Mouse (Mus musculus) embryonic facial prominence, embryonic 10.5 days (tissue): ENCODE results near the gene Rdh11. TPM values are rescaled to one million over a fixed set of nuclear protein-coding genes. Genes with fewer than 3 reads are reported as not detected.
A peak's percentile ranks its signal among the peaks of the same experiment; 100 is the strongest.

Experiments used
- DNase-seq: peaks from one replicate; pipeline ENCODE4 v3.0.0-alpha.2; 2017; ENCODE audit warnings: low spot score
- H3K27ac ChIP-seq: fragments of 300-500 bp; sonication (generic); replicated peaks from 2 replicates; pipeline ENCODE4 v1.5.1; 2016; ENCODE audit warnings: mild to moderate bottlenecking
- H3K27me3 ChIP-seq: fragments of 300-500 bp; sonication (generic); replicated peaks from 2 replicates; pipeline ENCODE4 v1.6.1; 2016; ENCODE audit warnings: low read depth, mild to moderate bottlenecking; ENCODE audit not compliant: poor library complexity, severe bottlenecking
- H3K36me3 ChIP-seq: fragments of 300-500 bp; sonication (generic); replicated peaks from 2 replicates; pipeline ENCODE4 v1.6.1; 2016; ENCODE audit warnings: mild to moderate bottlenecking, moderate library complexity
- H3K4me1 ChIP-seq: fragments of 300-500 bp; sonication (generic); 2 replicates; pipeline ENCODE4 v1.6.1; 2016
- H3K4me3 ChIP-seq: fragments of 300-500 bp; sonication (generic); 2 replicates; pipeline ENCODE4 v1.5.1; 2016; ENCODE audit warnings: mild to moderate bottlenecking, moderate library complexity
- H3K9me3 ChIP-seq: fragments of 300-500 bp; sonication (generic); 2 replicates; pipeline ENCODE4 v1.6.1; 2016; ENCODE audit warnings: mild to moderate bottlenecking
- WGBS: fragments of 180-500 bp; shearing (Covaris S2); methylation state at CpG from one replicate; pipeline ENCODE4 v1.1.7; 2016; 5-methylcytosine and 5-hydroxymethylcytosine counted together
- polyA plus RNA-seq: library from polyadenylated mRNA; unstranded; fragments of >200 nt; fragmentation: Nextera tagmentation; extraction: Ambion mirVana; gene quantifications from 2 replicates; pipeline ENCODE4 v1.2.1, GENCODE M21; 2016

Rdh11 gene
- polyA plus RNA-seq, 1 experiment from 2014 or later = 24.1 TPM

DNA sequence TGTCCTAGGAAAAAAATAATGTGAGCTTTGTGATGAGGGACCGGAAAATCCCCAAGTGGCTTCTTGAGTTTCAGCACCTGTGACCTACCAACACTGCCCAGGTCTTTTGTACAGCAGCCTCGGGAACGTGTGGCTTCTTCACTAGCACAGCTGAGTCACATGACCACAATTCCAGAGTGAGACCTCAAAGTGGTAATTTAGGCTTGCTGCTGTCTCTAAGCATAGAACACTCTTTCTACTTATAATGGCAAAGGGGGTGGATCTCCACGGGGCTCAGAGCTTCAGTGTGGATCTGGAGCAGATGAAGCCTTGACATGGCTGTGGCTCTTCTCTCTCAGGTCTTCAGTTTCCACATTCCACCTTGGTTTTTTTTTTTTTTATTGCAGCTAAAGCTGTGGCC lies 57.0 kb downstream of the Rdh11 start:
- no peaks in the 10 kb centered on the region for H3K9me3 ChIP-seq
- no peaks in the 10 kb centered on the region for H3K36me3 ChIP-seq
- H3K27me3 ChIP-seq = peaks cover 36% of the 10 kb centered on the region
- H3K4me1 ChIP-seq = peaks cover 26% of the 10 kb centered on the region
- H3K27ac ChIP-seq = no peak overlapping the region
- no peak overlapping the region for H3K4me3 ChIP-seq
- no peak for DNase-seq
- WGBS = 27% methylated on average over 4 of the region's 4 CpGs

GRCm38 (mm10) chr12:79134676-79135075 lies 57.4 kb downstream of the Rdh11 start:
- DNase-seq = no peak
- Histone ChIP-seq H3K27me3 (peaks cover 41% of the 10 kb centered on the region), H3K27ac (no peak overlapping the region), H3K4me3 (no peak overlapping the region), H3K9me3 (no peaks in the 10 kb centered on the region), H3K4me1 (peaks cover 26% of the 10 kb centered on the region), H3K36me3 (no peaks in the 10 kb centered on the region)
- WGBS = 39% methylated on average over 8 of the region's 8 CpGs

GRCm38 (mm10) chr12:79131706-79132460 lies 60.2 kb downstream of the Rdh11 start:
- Histone ChIP-seq H3K9me3 (no peaks in the 10 kb centered on the region), H3K27ac (no peak overlapping the region), H3K27me3 (peaks cover 44% of the 10 kb centered on the region), H3K36me3 (no peaks in the 10 kb centered on the region), H3K4me3 (peak overlapping the region; percentile 64), H3K4me1 (peaks cover 26% of the 10 kb centered on the region)
- DNase-seq = no peak
- WGBS = 26% methylated on average over 5 of the region's 5 CpGs

DNA sequence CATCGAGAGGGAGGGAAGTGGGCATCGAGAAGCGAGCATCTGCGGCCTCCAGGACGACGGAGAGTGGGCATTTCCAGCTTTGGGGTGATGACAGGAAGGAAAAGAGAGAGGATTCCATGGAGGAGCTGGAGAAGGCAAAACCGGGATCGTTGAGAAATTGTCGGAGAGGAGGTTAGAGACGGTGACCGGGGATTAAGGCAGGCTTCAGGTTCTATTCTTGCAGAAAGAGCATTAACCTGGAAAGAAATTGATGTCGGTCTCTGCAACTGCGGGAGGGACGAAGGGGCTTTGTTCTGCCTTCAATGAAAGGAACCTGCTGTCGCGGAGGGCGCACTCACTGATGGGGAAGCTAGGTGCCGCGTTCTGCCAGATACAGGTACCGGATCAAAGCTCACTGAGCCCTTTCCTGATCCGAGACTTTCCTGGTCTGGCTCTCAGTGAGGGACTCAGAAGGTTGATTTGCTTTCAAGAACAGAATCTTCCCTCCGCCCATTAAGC lies 60.9 kb downstream of the Rdh11 start:
- under 1% methylated on average over 22 of the region's 22 CpGs for WGBS
- DNase-seq = peak; percentile 40
- no peak overlapping the region; the same call in 1 of the 2 replicates for H3K27ac ChIP-seq
- H3K36me3 ChIP-seq = no peaks in the 10 kb centered on the region
- H3K4me1 ChIP-seq = peaks cover 26% of the 10 kb centered on the region
- no peaks in the 10 kb centered on the region for H3K9me3 ChIP-seq
- peaks cover 44% of the 10 kb centered on the region for H3K27me3 ChIP-seq
- H3K4me3 ChIP-seq = peak overlapping the region; percentile 64

DNA sequence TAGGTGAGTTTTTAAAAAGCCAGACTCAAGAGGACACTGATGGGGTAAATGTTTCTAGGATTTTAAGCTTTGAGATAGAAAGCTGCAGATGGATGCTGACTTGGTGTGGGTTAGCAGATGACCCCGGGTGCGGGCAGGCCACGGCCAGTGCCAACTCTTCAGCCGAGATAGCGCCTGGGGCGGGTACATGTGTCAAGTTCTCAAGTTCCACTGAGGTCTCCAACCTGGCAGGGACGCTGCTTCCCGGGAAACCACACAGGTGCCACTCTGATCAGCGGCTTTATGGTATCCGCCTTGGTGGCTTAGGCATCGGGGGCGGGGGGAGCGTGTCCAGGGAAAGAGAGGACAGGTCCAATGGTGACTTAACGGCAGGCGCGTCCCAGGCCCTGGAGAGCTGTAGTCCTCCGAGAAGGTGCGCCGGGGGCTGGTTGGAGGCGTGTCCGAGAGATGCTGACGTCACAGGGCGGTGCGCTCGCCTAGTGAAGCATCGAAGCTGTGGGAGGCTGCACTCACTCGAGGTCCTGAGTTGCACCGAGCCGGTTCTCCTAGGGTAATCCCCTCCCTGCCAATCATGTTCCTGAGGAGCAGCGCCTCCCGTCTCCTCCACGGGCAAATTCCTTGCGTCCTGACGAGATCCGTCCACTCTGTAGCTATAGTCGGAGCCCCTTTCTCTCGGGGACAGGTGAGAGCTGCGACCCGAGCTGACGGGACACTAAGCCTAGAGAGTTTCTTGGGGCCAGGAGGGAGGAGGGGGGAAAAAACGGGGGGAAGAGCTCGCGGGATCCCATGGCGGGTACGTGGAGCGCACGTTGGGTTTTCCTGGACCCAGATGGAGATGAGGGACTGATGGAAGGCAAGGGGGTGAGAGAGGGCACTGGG lies 61.6 kb downstream of the Rdh11 start, which contains the start of gene Arg2:
Gene Arg2 (plus strand): TSS at position 479 of the 879 bp plus-strand sequence.
- H3K4me3 ChIP-seq = peak within 1 kb of the TSS; percentile 64
- H3K4me1 ChIP-seq = peaks cover 25% of the 10 kb centered on the region
- no peaks in the 10 kb centered on the region for H3K9me3 ChIP-seq
- under 1% methylated on average over 47 of the region's 47 CpGs for WGBS
- H3K36me3 ChIP-seq = no peaks in the 10 kb centered on the region
- H3K27ac ChIP-seq = no peak within 1 kb of the TSS; the same call in 1 of the 2 replicates
- peaks cover 44% of the 10 kb centered on the region for H3K27me3 ChIP-seq
- peak; percentile 87 for DNase-seq

Other genes starting within 250 kb of the Rdh11 start
- 3.5 and 3.8 TPM in 2 replicates for gene Tmem229b, start 184.7 kb downstream of the Rdh11 start, polyA plus RNA-seq
- gene Plekhh1, start 163.1 kb downstream of the Rdh11 start, polyA plus RNA-seq = 4.3 and 5.9 TPM in 2 replicates
- gene Pigh, start 102.6 kb downstream of the Rdh11 start, polyA plus RNA-seq = 32.7 and 33.4 TPM in 2 replicates
- gene Arg2, start 61.5 kb downstream of the Rdh11 start, polyA plus RNA-seq = 2.9 and 3.5 TPM in 2 replicates
- 90.8 and 93.5 TPM in 2 replicates for gene Vti1b, start 19.6 kb downstream of the Rdh11 start, polyA plus RNA-seq
- gene Rdh12, start 16.6 kb upstream of the Rdh11 start, polyA plus RNA-seq = 1.0 and 1.8 TPM in 2 replicates
- gene Zfyve26, start 104.0 kb upstream of the Rdh11 start, polyA plus RNA-seq = 15.2 and 16.5 TPM in 2 replicates
- 6.4 and 8.4 TPM in 2 replicates for gene Rad51b, start 105.0 kb upstream of the Rdh11 start, polyA plus RNA-seq